Mouse (Mus musculus): ENCODE measurements at regions not wholly inside any gene's neighbourhood (a gene's known extent, or its start where the extent isn't known, plus 50 kb on each side); places are given as distances from the start of the nearest gene placed in this dataset.

- peak in 1 of 2 experiments; percentile 31 for DNase-seq
These were observed 222.2 kb upstream of the Cnr1 start for GRCm38 (mm10) chr4:33702028-33702666.

GRCm38 (mm10) chr4:33705722-33706121, 218.7 kb upstream of the Cnr1 start:
- no peak for DNase-seq

- DNase-seq = no peak
These were observed 217.6 kb upstream of the Cnr1 start for GRCm38 (mm10) chr4:33706785-33707184.

GRCm38 (mm10) chr4:33716475-33717117, 207.8 kb upstream of the Cnr1 start:
- DNase-seq = no peak

GRCm38 (mm10) chr4:33720972-33721371, 203.4 kb upstream of the Cnr1 start:
- DNase-seq = no peak

GRCm38 (mm10) chr4:33721971-33722370, 202.4 kb upstream of the Cnr1 start:
- no peak for DNase-seq

GRCm38 (mm10) chr4:33731837-33732236, 192.6 kb upstream of the Cnr1 start:
- no peak for DNase-seq

- peak; percentile 32 to 70 for DNase-seq
These were observed 189.5 kb upstream of the Cnr1 start for GRCm38 (mm10) chr4:33734923-33735322.

- peak in 1 of 2 experiments; percentile 3 for DNase-seq
These were observed 188.9 kb upstream of the Cnr1 start for GRCm38 (mm10) chr4:33735442-33735966.

- DNase-seq = peak in 1 of 2 experiments; percentile 66
These were observed 188.2 kb upstream of the Cnr1 start for GRCm38 (mm10) chr4:33736061-33736701.

- DNase-seq = no peak
These were observed 187.1 kb upstream of the Cnr1 start for GRCm38 (mm10) chr4:33737337-33737736.

GRCm38 (mm10) chr4:33737859-33738417, 186.5 kb upstream of the Cnr1 start:
- DNase-seq = no peak

GRCm38 (mm10) chr4:33739211-33739904, 185.0 kb upstream of the Cnr1 start:
- DNase-seq = peak in 1 of 2 experiments; percentile 33

GRCm38 (mm10) chr4:33740982-33741381, 183.4 kb upstream of the Cnr1 start:
- no peak for DNase-seq

- DNase-seq = no peak
These were observed 179.2 kb upstream of the Cnr1 start for GRCm38 (mm10) chr4:33745180-33745579.

GRCm38 (mm10) chr4:33747316-33747895, 177.0 kb upstream of the Cnr1 start:
- DNase-seq = peak; percentile 15 to 37

- DNase-seq = no peak
These were observed 156.7 kb upstream of the Cnr1 start for GRCm38 (mm10) chr4:33767721-33768120.

GRCm38 (mm10) chr4:33786027-33786426, 138.4 kb upstream of the Cnr1 start:
- no peak for DNase-seq

GRCm38 (mm10) chr4:33786958-33787357, 137.4 kb upstream of the Cnr1 start:
- no peak for DNase-seq

- DNase-seq = no peak
These were observed 131.0 kb upstream of the Cnr1 start for GRCm38 (mm10) chr4:33793398-33793797.

- no peak for DNase-seq
These were observed 128.9 kb upstream of the Cnr1 start for GRCm38 (mm10) chr4:33795461-33795860.

- no peak for DNase-seq
These were observed 126.4 kb upstream of the Cnr1 start for GRCm38 (mm10) chr4:33797964-33798363.

GRCm38 (mm10) chr4:33798654-33799053, 125.7 kb upstream of the Cnr1 start:
- DNase-seq = no peak

All from lung, postnatal 4 days (tissue).